Mouse (Mus musculus): Measurements from ENCODE around the gene Galnt2. TPM values are rescaled to one million over a fixed set of nuclear protein-coding genes. Genes with fewer than 3 reads are reported as not detected.
A peak's percentile ranks its signal among the peaks of the same experiment; 100 is the strongest.

Galnt2 gene
- total and polyA plus RNA-seq, 2 experiments from 2014 or later: 30.3 to 35.4 TPM

DNA sequence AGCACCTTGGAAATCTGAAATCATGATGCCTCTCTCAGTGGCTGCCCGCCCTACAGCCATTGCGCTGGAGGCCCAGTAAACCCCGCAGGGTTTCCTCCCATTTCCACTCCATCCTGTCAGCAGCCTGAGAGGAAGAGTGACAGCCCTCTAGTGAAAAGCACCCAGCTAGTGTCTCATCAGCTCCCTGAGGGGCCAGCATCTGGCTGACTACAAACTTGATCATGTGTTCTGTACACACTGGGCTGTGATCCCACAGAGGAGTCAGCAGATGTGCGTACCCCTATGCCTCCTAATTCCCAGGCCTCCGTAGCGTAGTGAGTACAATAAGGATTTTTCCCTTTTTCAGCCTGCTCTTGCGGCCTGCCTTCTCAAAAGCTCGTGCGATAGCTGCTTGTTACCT is 25.6 kb downstream of the Galnt2 start:
- Histone ChIP-seq H3K4me1 (ENCODE audit: control insufficient read depth, insufficient read depth) (peaks cover 51% of the 10 kb centered on the region), H3K9me3 (replicated peaks; ENCODE audit: control insufficient read depth, low read length) (no peaks in the 10 kb centered on the region), H3K36me3 (replicated peaks; ENCODE audit: control insufficient read depth, insufficient read depth, low read length) (no peaks in the 10 kb centered on the region), H3K4me3 (ENCODE audit: low read depth, low read length) (no peak overlapping the region), H3K27me3 (ENCODE audit: control insufficient read depth, insufficient read depth, low read length) (no peaks in the 10 kb centered on the region), H3K4me2 (ENCODE audit: low read depth, low read length) (peak overlapping the region; percentile 36; the same call in 1 of the 2 replicates), H3K9ac (replicated peaks; ENCODE audit: low read depth, low read length) (no peak overlapping the region), H3K27ac (ENCODE audit: low read depth) (peak overlapping the region; percentile 73)
- DNase-seq (ENCODE audit: low spot score) (peak; percentile 49), ATAC-seq (ENCODE audit: insufficient read depth, low read depth) (peak; percentile 53)
- TF ChIP-seq EP300 (IDR thresholded peaks at IDR 0.05; ENCODE audit: low read depth) (no peak), CTCF (IDR thresholded peaks at IDR 0.05; ENCODE audit: low read depth) (no peak)
- WGBS: 15% methylated on average over 9 of the region's 9 CpGs

DNA sequence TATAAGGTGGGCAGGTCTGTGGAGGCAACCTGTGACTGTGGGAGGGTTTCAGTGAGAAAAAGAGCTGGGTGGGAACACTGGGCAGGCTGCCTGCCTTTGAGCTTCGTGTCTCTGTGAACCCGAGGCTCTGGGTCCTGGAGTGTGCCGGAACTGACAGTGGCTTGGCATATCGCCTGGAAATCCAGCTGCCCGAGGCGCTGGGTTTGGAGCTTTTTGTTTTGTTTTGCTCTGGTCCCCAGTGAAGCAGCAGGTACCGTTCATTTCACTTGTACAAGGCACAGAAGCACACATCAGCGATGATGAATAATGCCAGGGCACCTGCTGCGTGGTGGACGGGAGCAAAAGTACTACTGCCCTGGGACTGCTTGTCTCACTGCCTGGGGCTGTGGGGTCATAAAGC is 26.2 kb downstream of the Galnt2 start:
- 14% methylated on average over 10 of the region's 10 CpGs for WGBS
- peak overlapping the region; percentile 73 for H3K27ac ChIP-seq (ENCODE audit: low read depth)
- DNase-seq (ENCODE audit: low spot score) (peak; percentile 85), ATAC-seq (ENCODE audit: insufficient read depth, low read depth) (peak; percentile 77)
- H3K36me3 ChIP-seq (replicated peaks; ENCODE audit: control insufficient read depth, insufficient read depth, low read length): no peaks in the 10 kb centered on the region
- no peak overlapping the region for H3K9ac ChIP-seq (replicated peaks; ENCODE audit: low read depth, low read length)
- peaks cover 49% of the 10 kb centered on the region for H3K4me1 ChIP-seq (ENCODE audit: control insufficient read depth, insufficient read depth)
- H3K27me3 ChIP-seq (ENCODE audit: control insufficient read depth, insufficient read depth, low read length): no peaks in the 10 kb centered on the region
- peak overlapping the region; percentile 36 for H3K4me2 ChIP-seq (ENCODE audit: low read depth, low read length)
- TF ChIP-seq EP300 (IDR thresholded peaks at IDR 0.05; ENCODE audit: low read depth) (no peak), CTCF (IDR thresholded peaks at IDR 0.05; ENCODE audit: low read depth) (no peak)
- no peaks in the 10 kb centered on the region for H3K9me3 ChIP-seq (replicated peaks; ENCODE audit: control insufficient read depth, low read length)
- no peak overlapping the region for H3K4me3 ChIP-seq (ENCODE audit: low read depth, low read length)

DNA sequence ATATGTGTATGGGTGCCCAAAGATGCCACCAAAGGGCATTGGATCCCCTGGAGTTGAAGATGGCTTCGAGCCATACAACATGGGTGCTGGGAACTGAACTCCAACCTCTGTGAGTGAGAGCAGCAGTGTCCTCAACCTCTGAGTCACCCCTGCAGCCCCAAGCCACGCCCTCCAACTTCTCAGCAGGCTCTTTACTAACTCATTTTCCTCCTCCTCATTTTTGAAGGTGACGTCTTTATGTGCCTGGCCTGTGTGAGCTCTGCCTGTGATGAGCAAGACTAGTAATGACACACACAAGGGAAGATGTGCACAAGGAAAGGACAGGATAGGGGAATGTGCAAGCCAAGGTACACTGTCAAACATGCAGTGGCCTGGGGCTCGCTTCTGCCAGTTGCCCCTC is 28.0 kb downstream of the Galnt2 start:
- H3K27me3 ChIP-seq (ENCODE audit: control insufficient read depth, insufficient read depth, low read length): no peaks in the 10 kb centered on the region
- H3K27ac ChIP-seq (ENCODE audit: low read depth): no peak overlapping the region
- 81% methylated on average over 4 of the region's 4 CpGs for WGBS
- ATAC-seq (ENCODE audit: insufficient read depth, low read depth) (no peak), DNase-seq (ENCODE audit: low spot score) (no peak)
- no peaks in the 10 kb centered on the region for H3K36me3 ChIP-seq (replicated peaks; ENCODE audit: control insufficient read depth, insufficient read depth, low read length)
- H3K9ac ChIP-seq (replicated peaks; ENCODE audit: low read depth, low read length): no peak overlapping the region
- H3K4me3 ChIP-seq (ENCODE audit: low read depth, low read length): no peak overlapping the region
- H3K4me1 ChIP-seq (ENCODE audit: control insufficient read depth, insufficient read depth): peaks cover 57% of the 10 kb centered on the region
- no peak overlapping the region for H3K4me2 ChIP-seq (ENCODE audit: low read depth, low read length)
- TF ChIP-seq EP300 (IDR thresholded peaks at IDR 0.05; ENCODE audit: low read depth) (no peak), CTCF (IDR thresholded peaks at IDR 0.05; ENCODE audit: low read depth) (no peak)
- H3K9me3 ChIP-seq (replicated peaks; ENCODE audit: control insufficient read depth, low read length): no peaks in the 10 kb centered on the region

DNA sequence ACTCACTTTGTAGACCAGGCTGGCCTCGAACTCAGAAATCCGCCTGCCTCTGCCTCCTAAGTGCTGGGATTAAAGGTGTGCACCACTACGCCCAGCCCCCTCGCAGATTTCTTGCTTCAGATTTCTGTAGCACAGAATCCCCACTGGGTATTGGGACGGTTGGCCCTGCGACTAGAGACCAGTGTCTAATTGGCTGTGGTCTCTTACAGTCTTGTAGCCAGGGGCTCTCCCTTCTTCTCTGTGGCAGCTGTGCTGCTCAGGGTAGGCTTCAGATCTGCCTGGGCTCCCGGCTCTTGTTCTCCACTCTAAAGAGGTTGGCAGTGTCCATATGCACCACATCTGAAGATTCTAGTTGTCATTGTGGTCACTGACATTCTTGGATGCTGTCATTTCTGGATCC is 28.7 kb downstream of the Galnt2 start:
- no peak overlapping the region for H3K9ac ChIP-seq (replicated peaks; ENCODE audit: low read depth, low read length)
- H3K4me2 ChIP-seq (ENCODE audit: low read depth, low read length): peak overlapping the region; percentile 29; the same call in 1 of the 2 replicates
- no peaks in the 10 kb centered on the region for H3K9me3 ChIP-seq (replicated peaks; ENCODE audit: control insufficient read depth, low read length)
- ATAC-seq (ENCODE audit: insufficient read depth, low read depth): no peak
- 88% methylated on average over 7 of the region's 7 CpGs for WGBS
- no peaks in the 10 kb centered on the region for H3K27me3 ChIP-seq (ENCODE audit: control insufficient read depth, insufficient read depth, low read length)
- DNase-seq (ENCODE audit: low spot score): no peak
- H3K4me3 ChIP-seq (ENCODE audit: low read depth, low read length): no peak overlapping the region
- peaks cover 65% of the 10 kb centered on the region for H3K4me1 ChIP-seq (ENCODE audit: control insufficient read depth, insufficient read depth)
- TF ChIP-seq CTCF (IDR thresholded peaks at IDR 0.05; ENCODE audit: low read depth): no peak
- no peak for TF ChIP-seq EP300 (IDR thresholded peaks at IDR 0.05; ENCODE audit: low read depth)
- H3K27ac ChIP-seq (ENCODE audit: low read depth): no peak overlapping the region
- H3K36me3 ChIP-seq (replicated peaks; ENCODE audit: control insufficient read depth, insufficient read depth, low read length): no peaks in the 10 kb centered on the region

DNA sequence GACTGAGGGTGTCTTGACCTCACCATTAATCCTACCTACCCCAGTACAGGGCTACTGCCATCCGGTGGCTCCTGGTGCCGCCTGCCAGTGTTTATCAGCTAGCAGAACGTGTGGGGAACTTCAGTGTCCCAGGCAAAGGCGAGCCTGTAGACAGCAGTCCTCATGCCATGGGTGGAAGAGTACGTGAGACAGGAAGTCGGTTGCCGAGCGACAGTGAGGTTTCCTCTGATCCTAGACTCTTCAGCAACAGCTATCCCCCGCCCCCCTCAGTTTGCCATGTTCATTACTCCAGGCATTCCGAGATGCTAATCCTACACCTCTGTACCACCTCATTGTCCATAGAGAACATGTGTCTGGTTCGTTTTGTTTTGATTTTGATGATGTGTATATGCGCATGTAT is 29.2 kb downstream of the Galnt2 start:
- ATAC-seq (ENCODE audit: insufficient read depth, low read depth) (no peak), DNase-seq (ENCODE audit: low spot score) (no peak)
- H3K4me1 ChIP-seq (ENCODE audit: control insufficient read depth, insufficient read depth): peaks cover 69% of the 10 kb centered on the region
- H3K4me2 ChIP-seq (ENCODE audit: low read depth, low read length): peak overlapping the region; percentile 29; the same call in 1 of the 2 replicates
- no peaks in the 10 kb centered on the region for H3K36me3 ChIP-seq (replicated peaks; ENCODE audit: control insufficient read depth, insufficient read depth, low read length)
- TF ChIP-seq EP300 (IDR thresholded peaks at IDR 0.05; ENCODE audit: low read depth) (no peak), CTCF (IDR thresholded peaks at IDR 0.05; ENCODE audit: low read depth) (peak; percentile 1; the same call in 1 of the 2 replicates)
- no peak overlapping the region for H3K9ac ChIP-seq (replicated peaks; ENCODE audit: low read depth, low read length)
- peak overlapping the region; percentile 18; the same call in 1 of the 2 replicates for H3K27ac ChIP-seq (ENCODE audit: low read depth)
- H3K4me3 ChIP-seq (ENCODE audit: low read depth, low read length): no peak overlapping the region
- 37% methylated on average over 12 of the region's 12 CpGs for WGBS
- no peaks in the 10 kb centered on the region for H3K9me3 ChIP-seq (replicated peaks; ENCODE audit: control insufficient read depth, low read length)
- H3K27me3 ChIP-seq (ENCODE audit: control insufficient read depth, insufficient read depth, low read length): no peaks in the 10 kb centered on the region

DNA sequence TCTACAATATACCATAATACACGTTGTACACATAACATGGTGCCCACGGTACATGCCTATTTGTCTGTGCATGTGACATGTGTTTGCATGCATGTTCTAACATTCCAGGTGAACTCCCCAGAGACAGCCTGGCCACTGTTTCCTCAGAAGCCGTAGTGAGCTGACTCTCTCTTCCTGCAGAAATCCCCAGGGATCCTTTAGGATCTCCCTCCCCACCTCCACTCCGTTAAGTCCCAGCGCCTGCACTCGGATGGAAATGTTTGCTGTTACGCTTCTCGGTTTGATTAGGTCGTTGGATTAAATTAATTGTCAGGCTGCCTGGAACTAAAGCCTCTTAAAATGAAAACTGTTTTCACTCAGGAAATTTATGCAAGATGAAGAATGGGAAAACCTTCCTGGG is 31.9 kb downstream of the Galnt2 start:
- ATAC-seq (ENCODE audit: insufficient read depth, low read depth) (no peak), DNase-seq (ENCODE audit: low spot score) (no peak)
- Histone ChIP-seq H3K4me2 (ENCODE audit: low read depth, low read length) (no peak overlapping the region), H3K9ac (replicated peaks; ENCODE audit: low read depth, low read length) (no peak overlapping the region), H3K9me3 (replicated peaks; ENCODE audit: control insufficient read depth, low read length) (no peaks in the 10 kb centered on the region), H3K4me1 (ENCODE audit: control insufficient read depth, insufficient read depth) (peaks cover 46% of the 10 kb centered on the region), H3K27ac (ENCODE audit: low read depth) (no peak overlapping the region), H3K36me3 (replicated peaks; ENCODE audit: control insufficient read depth, insufficient read depth, low read length) (no peaks in the 10 kb centered on the region), H3K4me3 (ENCODE audit: low read depth, low read length) (no peak overlapping the region), H3K27me3 (ENCODE audit: control insufficient read depth, insufficient read depth, low read length) (no peaks in the 10 kb centered on the region)
- WGBS: 63% methylated on average over 9 of the region's 9 CpGs
- no peak for TF ChIP-seq CTCF (IDR thresholded peaks at IDR 0.05; ENCODE audit: low read depth)
- no peak for TF ChIP-seq EP300 (IDR thresholded peaks at IDR 0.05; ENCODE audit: low read depth)

Data from heart, postnatal 0 days (tissue).